Mouse (Mus musculus) MEL (cell line): ENCODE measurements at regions not wholly inside any gene's neighbourhood (a gene's known extent, or its start where the extent isn't known, plus 50 kb on each side); places are given as distances from the start of the nearest gene placed in this dataset.

Experiments used
- DNase-seq: peaks from one replicate; pipeline ENCODE4 v3.0.0; 2011; ENCODE audit warnings: low read depth, low spot score
- H3K27ac ChIP-seq: 2 replicates; pipeline ENCODE4 v1.5.1; 2012; ENCODE audit warnings: low read depth, mild to moderate bottlenecking, control low read depth, low read length, moderate library complexity; ENCODE audit not compliant: control insufficient read depth
- H3K27me3 ChIP-seq, 2 experiments: fragments of 150-350 bp in 1 of 2; sonication (generic) in 1 of 2; 2 replicates each; pipeline ENCODE4 v1.6.1; 2012; ENCODE audit warnings: low read length in 2 of 2, mild to moderate bottlenecking in 2 of 2, improper control_type of control experiment in 1 of 2, moderate library complexity in 1 of 2; ENCODE audit not compliant: insufficient read depth in 2 of 2, control insufficient read depth in 1 of 2
- H3K36me3 ChIP-seq, 2 experiments: 2 replicates each; pipeline ENCODE4 v1.6.1; 2012 to 2014; ENCODE audit warnings: low read length in 2 of 2, improper control_type of control experiment in 1 of 2, inconsistent platforms in 1 of 2, mild to moderate bottlenecking in 1 of 2; ENCODE audit not compliant: insufficient read depth in 2 of 2, control insufficient read depth in 1 of 2
- H3K4me1 ChIP-seq, 2 experiments: fragments of 150-350 bp in 1 of 2; sonication (generic) in 1 of 2; 2 replicates each; pipeline ENCODE4 v1.6.1; 2012; ENCODE audit warnings: low read length in 2 of 2, improper control_type of control experiment in 1 of 2, mild to moderate bottlenecking in 1 of 2; ENCODE audit not compliant: insufficient read depth in 2 of 2, control insufficient read depth in 1 of 2
- H3K4me3 ChIP-seq, 2 experiments: fragments of 150-350 bp in 1 of 2; sonication (generic) in 1 of 2; 2 replicates each; pipeline ENCODE4 v1.5.1; 2012; ENCODE audit warnings: low read depth in 2 of 2, low read length in 2 of 2, mild to moderate bottlenecking in 2 of 2, moderate library complexity in 2 of 2, control low read depth in 1 of 2, improper control_type of control experiment in 1 of 2; ENCODE audit not compliant: control insufficient read depth in 1 of 2, insufficient read depth in 1 of 2
- H3K79me2 ChIP-seq: 2 replicates; pipeline ENCODE4 v1.6.1; 2012; ENCODE audit warnings: mild to moderate bottlenecking, low read length, moderate library complexity; ENCODE audit not compliant: control insufficient read depth, poor library complexity, insufficient read depth
- H3K9ac ChIP-seq: 2 replicates; pipeline ENCODE4 v1.6.1; 2012; ENCODE audit warnings: low read depth, mild to moderate bottlenecking, control low read depth, low read length, moderate library complexity; ENCODE audit not compliant: control insufficient read depth, poor library complexity, severe bottlenecking
- H3K9me3 ChIP-seq: fragments of 150-350 bp; sonication (generic); replicated peaks from 2 replicates; pipeline ENCODE4 v1.6.1; 2012; ENCODE audit warnings: mild to moderate bottlenecking, low read length, improper control_type of control experiment, moderate library complexity; ENCODE audit not compliant: insufficient read depth
- CHD1 ChIP-seq: IDR thresholded peaks from 2 replicates; pipeline ENCODE4 v1.6.1; 2012; ENCODE audit warnings: low read depth, mild to moderate bottlenecking, inconsistent platforms, low read length, improper control_type of control experiment
- CHD2 ChIP-seq: IDR thresholded peaks from 2 replicates; pipeline ENCODE4 v1.6.1; 2011; ENCODE audit warnings: low read length, improper control_type of control experiment
- ELF1 ChIP-seq: IDR thresholded peaks from 2 replicates; pipeline ENCODE4 v1.6.1; 2014; ENCODE audit warnings: low read depth, mild to moderate bottlenecking, inconsistent platforms, low read length, improper control_type of control experiment, moderate library complexity
- GABPA ChIP-seq: IDR thresholded peaks from 2 replicates; pipeline ENCODE4 v1.6.1; 2012; ENCODE audit warnings: low read depth, mild to moderate bottlenecking, inconsistent platforms, low read length, improper control_type of control experiment, moderate library complexity
- GATA1 ChIP-seq: IDR thresholded peaks from 2 replicates; pipeline ENCODE4 v1.6.1; 2011; ENCODE audit warnings: low read depth, low read length, improper control_type of control experiment
- MAX ChIP-seq: IDR thresholded peaks from 2 replicates; pipeline ENCODE4 v1.6.1; 2011; ENCODE audit warnings: low read length, improper control_type of control experiment
- MYB ChIP-seq: IDR thresholded peaks from 2 replicates; pipeline ENCODE4 v1.6.1; 2011; ENCODE audit warnings: mild to moderate bottlenecking, low read depth, low read length, improper control_type of control experiment
- NELFE ChIP-seq: IDR thresholded peaks from 2 replicates; pipeline ENCODE4 v1.6.1; 2011; ENCODE audit warnings: low read depth, low read length, improper control_type of control experiment
- POLR2A ChIP-seq, 2 experiments: IDR thresholded peaks; 2 replicates each; pipeline ENCODE4 v1.6.1; 2011 to 2012; ENCODE audit warnings: low read length in 2 of 2, mild to moderate bottlenecking in 2 of 2, control low read depth in 1 of 2, improper control_type of control experiment in 1 of 2, low read depth in 1 of 2, moderate library complexity in 1 of 2; ENCODE audit not compliant: control insufficient read depth in 1 of 2, insufficient read depth in 1 of 2, poor library complexity in 1 of 2
- POLR2AphosphoS5 ChIP-seq: IDR thresholded peaks from 2 replicates; pipeline ENCODE4 v1.6.1; 2012; ENCODE audit warnings: low read depth, borderline replicate concordance, mild to moderate bottlenecking, inconsistent platforms, low read length, moderate library complexity, mixed read lengths
- RAD21 ChIP-seq: IDR thresholded peaks from 2 replicates; pipeline ENCODE4 v1.6.1; 2011; ENCODE audit warnings: mild to moderate bottlenecking, low read depth, low read length, improper control_type of control experiment
- SIN3A ChIP-seq: IDR thresholded peaks from 2 replicates; pipeline ENCODE4 v1.6.1; 2012; ENCODE audit warnings: low read length, improper control_type of control experiment, inconsistent platforms
- SMC3 ChIP-seq: IDR thresholded peaks from 2 replicates; pipeline ENCODE4 v1.6.1; 2011; ENCODE audit warnings: low read depth, low read length, improper control_type of control experiment
- TBP ChIP-seq: IDR thresholded peaks from 2 replicates; pipeline ENCODE4 v1.8.0; 2011; ENCODE audit warnings: low read depth, low read length, improper control_type of control experiment
- TCF12 ChIP-seq: IDR thresholded peaks from 2 replicates; pipeline ENCODE4 v1.6.1; 2014; ENCODE audit warnings: low read depth, mild to moderate bottlenecking, inconsistent platforms, low read length, improper control_type of control experiment, moderate library complexity
- UBTF ChIP-seq: IDR thresholded peaks from 2 replicates; pipeline ENCODE4 v1.6.1; 2012; ENCODE audit warnings: low read depth, mild to moderate bottlenecking, inconsistent platforms, low read length, improper control_type of control experiment, moderate library complexity, borderline replicate concordance; ENCODE audit not compliant: insufficient read depth
- USF2 ChIP-seq, 2 experiments: IDR thresholded peaks; 2 replicates each; pipeline ENCODE4 v1.6.1; 2011 to 2012; ENCODE audit warnings: improper control_type of control experiment in 2 of 2, low read length in 2 of 2, borderline replicate concordance in 1 of 2, inconsistent platforms in 1 of 2, low read depth in 1 of 2, mild to moderate bottlenecking in 1 of 2; ENCODE audit not compliant: insufficient read depth in 1 of 2
- ZC3H11A ChIP-seq: IDR thresholded peaks from 2 replicates; pipeline ENCODE4 v1.6.1; 2012; ENCODE audit warnings: low read depth, mild to moderate bottlenecking, inconsistent platforms, low read length, improper control_type of control experiment
- ZKSCAN1 ChIP-seq: IDR thresholded peaks from 2 replicates; pipeline ENCODE4 v1.6.1; 2012; ENCODE audit warnings: low read depth, mild to moderate bottlenecking, inconsistent platforms, low read length, improper control_type of control experiment, moderate library complexity
- ZMIZ1 ChIP-seq: IDR thresholded peaks from 2 replicates; pipeline ENCODE4 v1.6.1; 2012; ENCODE audit warnings: low read depth, mild to moderate bottlenecking, inconsistent platforms, low read length, improper control_type of control experiment, moderate library complexity
- ZNF384 ChIP-seq: IDR thresholded peaks from 2 replicates; pipeline ENCODE4 v1.6.1; 2012; ENCODE audit warnings: low read depth, mild to moderate bottlenecking, inconsistent platforms, low read length, improper control_type of control experiment

GRCm38 (mm10) chr15:90808236-90808635 is 129.0 kb upstream of the Cpne8 start:
- H3K27me3 ChIP-seq: no peaks in the 10 kb centered on the region
- no peak overlapping the region for H3K9ac ChIP-seq
- no peak overlapping the region for H3K27ac ChIP-seq
- no peaks in the 10 kb centered on the region for H3K9me3 ChIP-seq
- no peak for DNase-seq
- TF ChIP-seq USF2 (IDR thresholded peaks at IDR 0.05; ENCODE audit: borderline replicate concordance in 1 of 2, insufficient read depth in 1 of 2, low read depth in 1 of 2, low read length in 2 of 2): no peak
- no peak for TF ChIP-seq ZMIZ1
- TF ChIP-seq SIN3A: no peak
- TF ChIP-seq ZNF384: no peak
- TF ChIP-seq RAD21: no peak
- no peak for TF ChIP-seq UBTF
- no peak for TF ChIP-seq ZKSCAN1
- TF ChIP-seq MAX: no peak
- TF ChIP-seq MYB: no peak
- no peak for TF ChIP-seq CHD1
- no peak for TF ChIP-seq ZC3H11A
- TF ChIP-seq SMC3: no peak
- no peaks in the 10 kb centered on the region for H3K36me3 ChIP-seq
- H3K79me2 ChIP-seq: no peaks in the 10 kb centered on the region
- no peaks in the 10 kb centered on the region for H3K4me1 ChIP-seq
- H3K4me3 ChIP-seq: no peak overlapping the region

- no peaks in the 10 kb centered on the region for H3K9me3 ChIP-seq
- H3K27me3 ChIP-seq: no peaks in the 10 kb centered on the region; a peak in 1 of 4 replicates
- no peaks in the 10 kb centered on the region for H3K79me2 ChIP-seq
- TF ChIP-seq SMC3 (no peak), POLR2A (IDR thresholded peaks at IDR 0.05; ENCODE audit: control insufficient read depth in 1 of 2, insufficient read depth in 1 of 2, low read depth in 1 of 2, low read length in 2 of 2, poor library complexity in 1 of 2) (no peak)
- H3K27ac ChIP-seq: no peak overlapping the region
- no peak overlapping the region for H3K9ac ChIP-seq
- no peaks in the 10 kb centered on the region for H3K36me3 ChIP-seq
- H3K4me3 ChIP-seq: no peak overlapping the region
- H3K4me1 ChIP-seq: no peaks in the 10 kb centered on the region
- no peak for DNase-seq
Observed at GRCm38 (mm10) chr15:90798056-90798455, 118.8 kb upstream of the Cpne8 start.

GRCm38 (mm10) chr15:90789941-90790340 is 110.7 kb upstream of the Cpne8 start:
- no peaks in the 10 kb centered on the region for H3K36me3 ChIP-seq
- DNase-seq: no peak
- H3K9me3 ChIP-seq: no peaks in the 10 kb centered on the region
- H3K9ac ChIP-seq: no peak overlapping the region
- no peak overlapping the region for H3K4me3 ChIP-seq
- H3K79me2 ChIP-seq: no peaks in the 10 kb centered on the region
- H3K4me1 ChIP-seq: no peaks in the 10 kb centered on the region
- no peak overlapping the region for H3K27ac ChIP-seq
- no peak for TF ChIP-seq NELFE
- no peak for TF ChIP-seq ELF1
- TF ChIP-seq TCF12: no peak
- TF ChIP-seq GATA1: no peak
- TF ChIP-seq GABPA: no peak
- TF ChIP-seq CHD1: no peak
- TF ChIP-seq MAX: no peak
- TF ChIP-seq CHD2: no peak
- no peak for TF ChIP-seq POLR2AphosphoS5
- no peak for TF ChIP-seq TBP
- no peaks in the 10 kb centered on the region for H3K27me3 ChIP-seq
